Mouse (Mus musculus) layer of hippocampus, postnatal 36 days (tissue): ENCODE measurements at regions not wholly inside any gene's neighbourhood (a gene's known extent, or its start where the extent isn't known, plus 50 kb on each side); places are given as distances from the start of the nearest gene placed in this dataset.
"Not testable (repeated sequence)": the region's sequence is repeated elsewhere in the genome, so short reads cannot be mapped to it uniquely, and the experiment has no call there.

Source experiments
- DNase-seq, 2 experiments: peaks; one replicate each; pipeline ENCODE4 v3.0.0; 2022

DNA sequence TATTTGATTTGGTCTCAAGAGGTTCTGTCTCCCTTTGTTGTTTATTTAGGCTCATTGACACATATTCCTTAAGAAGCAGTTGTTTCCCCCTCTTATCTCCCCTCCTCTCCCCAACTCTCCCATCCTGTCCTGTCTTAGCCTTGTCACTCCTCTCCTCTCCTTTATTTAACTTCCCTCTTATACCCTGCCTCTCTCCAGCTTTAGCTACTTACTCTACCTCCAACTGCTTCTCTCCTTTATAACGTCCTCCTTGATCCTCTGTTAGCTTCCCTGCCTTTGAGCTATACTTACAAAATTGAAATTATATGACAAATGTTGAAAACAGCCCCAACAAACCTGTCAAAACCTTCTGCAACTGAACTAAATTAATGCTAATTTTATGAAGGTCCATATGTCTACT, 841.7 kb upstream of the G6pd2 start:
- DNase-seq, result no peak

DNA sequence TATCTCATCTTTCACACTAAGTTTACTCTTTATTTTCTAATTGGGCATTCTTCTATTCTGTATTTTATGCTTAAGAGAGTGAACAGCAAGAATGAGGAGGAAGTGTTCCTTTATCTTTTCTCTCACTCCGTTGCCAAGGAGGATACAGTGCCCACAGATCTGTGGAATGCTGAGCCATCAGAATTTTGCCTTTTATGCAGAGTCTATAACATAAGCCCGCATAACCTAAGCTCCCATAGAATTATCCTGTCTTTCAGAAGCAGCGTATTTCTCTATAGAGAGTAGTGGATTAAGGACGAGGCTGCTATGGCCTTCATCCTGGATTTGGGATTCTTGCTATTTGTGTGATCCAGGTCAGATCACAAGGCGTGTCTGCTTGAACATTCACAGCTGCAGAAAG, 839.1 kb upstream of the G6pd2 start:
- no peak for DNase-seq

DNA sequence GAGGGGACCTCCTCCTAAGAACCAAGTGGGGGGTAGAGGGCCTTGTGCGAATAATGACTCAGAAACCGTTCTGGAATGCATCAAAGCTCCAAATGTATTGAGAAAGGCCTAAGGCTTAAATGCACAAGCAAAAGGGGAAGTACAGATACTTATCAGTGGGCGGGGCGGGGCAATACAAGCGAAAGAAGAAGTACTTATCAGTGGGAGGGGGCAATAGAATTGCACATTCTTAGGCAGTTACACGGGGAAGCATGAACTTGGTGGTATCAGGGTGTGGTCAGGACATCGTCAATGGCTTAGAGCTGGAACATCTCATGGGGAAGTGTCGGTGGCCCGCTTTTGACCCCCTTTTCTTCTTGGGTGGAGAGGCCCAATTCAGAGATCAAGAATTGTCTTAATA, 829.9 kb upstream of the G6pd2 start:
- no peak for DNase-seq

- no peak for DNase-seq
These were observed 820.3 kb upstream of the G6pd2 start for GRCm38 (mm10) chr5:60988313-60988712.

DNA sequence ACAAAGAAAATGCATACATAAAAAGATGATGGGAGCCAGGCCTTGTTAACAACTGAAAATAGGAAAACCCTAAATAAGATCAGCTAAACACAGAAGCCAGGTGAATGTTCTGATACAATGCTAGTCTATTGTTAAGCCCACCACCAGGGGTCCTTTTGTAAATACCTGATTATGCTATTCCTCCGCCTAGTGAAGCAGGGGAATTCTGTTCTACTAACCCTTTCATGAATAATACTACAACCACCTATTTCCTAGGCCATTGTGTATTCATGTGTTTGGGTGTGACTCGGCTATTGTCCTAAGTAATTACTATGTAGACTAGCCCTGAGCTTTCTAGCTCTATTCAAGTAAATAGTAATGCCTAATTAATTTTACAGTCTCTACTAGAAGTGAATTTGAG, 819.3 kb upstream of the G6pd2 start:
- not testable (repeated sequence) for DNase-seq

DNA sequence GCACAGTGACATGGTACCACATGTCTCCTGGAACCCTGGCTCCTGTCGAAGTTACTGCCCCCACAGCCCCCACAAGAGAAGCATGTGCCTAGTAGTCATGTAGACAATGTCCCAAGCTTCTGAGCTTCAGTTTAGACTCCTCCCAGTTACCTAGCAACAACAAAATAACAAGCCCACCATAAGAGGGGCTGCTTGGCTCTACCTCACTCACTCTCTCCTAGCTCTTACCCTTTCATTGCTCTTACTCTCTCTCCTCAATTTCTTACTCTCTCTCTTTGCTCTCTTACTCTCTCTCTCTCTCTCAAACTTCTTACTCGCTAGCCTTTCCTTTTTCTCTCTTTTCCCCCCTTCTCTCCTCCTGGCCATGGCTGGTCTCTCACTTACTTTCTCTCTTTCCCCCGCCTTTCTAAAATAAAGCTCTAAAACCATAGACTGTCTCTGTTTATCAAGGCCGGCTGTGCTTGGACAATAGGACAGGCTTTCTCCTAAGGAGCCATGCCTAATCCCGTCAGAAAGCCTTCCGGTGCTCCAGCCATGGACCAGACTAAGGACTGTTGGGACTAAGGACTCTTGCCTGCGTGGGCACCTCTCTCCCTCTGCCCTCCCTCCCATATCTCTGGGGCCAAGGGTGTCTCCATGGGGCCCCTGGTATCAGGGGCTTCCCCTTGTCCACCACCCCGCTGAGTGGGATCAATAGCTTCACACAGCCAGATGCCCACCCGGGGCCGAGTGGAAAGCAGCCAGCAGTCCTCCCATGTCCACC, 813.7 kb upstream of the G6pd2 start:
- DNase-seq, result no peak

GRCm38 (mm10) chr5:61035539-61036089, 773.0 kb upstream of the G6pd2 start:
- DNase-seq, result peak in 1 of 2 experiments; percentile 5
